Mouse (Mus musculus) limb, embryonic 12.5 days (tissue): ENCODE measurements around the gene Lgals1. TPM values are rescaled to one million over a fixed set of nuclear protein-coding genes. Genes with fewer than 3 reads are reported as not detected.
A peak's percentile ranks its signal among the peaks of the same experiment; 100 is the strongest.

ENCODE experiments used
- ATAC-seq: fragments of 200-750 bp; cut with Nextera tagmentation; 2 replicates; pipeline ENCODE4 v1.8.0; 2017; ENCODE audit warnings: low read depth, moderate TSS enrichment; ENCODE audit not compliant: insufficient number of reproducible peaks, insufficient read depth, low FRiP score, low TSS enrichment
- H3K27ac ChIP-seq: fragments of 300-500 bp; sonication (generic); 2 replicates; pipeline ENCODE4 v1.5.1; 2016; ENCODE audit warnings: mild to moderate bottlenecking, moderate library complexity
- H3K27me3 ChIP-seq: fragments of 300-500 bp; sonication (generic); 2 replicates; pipeline ENCODE4 v1.6.1; 2016; ENCODE audit warnings: mild to moderate bottlenecking, moderate library complexity
- H3K36me3 ChIP-seq: fragments of 300-500 bp; sonication (generic); 2 replicates; pipeline ENCODE4 v1.6.1; 2016; ENCODE audit warnings: mild to moderate bottlenecking, moderate library complexity
- H3K4me1 ChIP-seq: fragments of 300-500 bp; sonication (generic); replicated peaks from 2 replicates; pipeline ENCODE4 v1.6.1; 2016
- H3K4me2 ChIP-seq: fragments of 300-500 bp; sonication (generic); 2 replicates; pipeline ENCODE4 v1.6.1; 2016; ENCODE audit warnings: mild to moderate bottlenecking, moderate library complexity
- H3K4me3 ChIP-seq: fragments of 300-500 bp; sonication (generic); replicated peaks from 2 replicates; pipeline ENCODE4 v1.5.1; 2016; ENCODE audit warnings: mild to moderate bottlenecking
- H3K9ac ChIP-seq: fragments of 300-500 bp; sonication (generic); replicated peaks from 2 replicates; pipeline ENCODE4 v1.6.1; 2016; ENCODE audit warnings: mild to moderate bottlenecking, moderate library complexity
- H3K9me3 ChIP-seq: fragments of 300-500 bp; sonication (generic); 2 replicates; pipeline ENCODE4 v1.6.1; 2016; ENCODE audit warnings: mild to moderate bottlenecking, moderate library complexity
- WGBS: fragments of 180-500 bp; shearing (Covaris S2); methylation state at CpG from one replicate; pipeline ENCODE4 v1.1.7; 2016; 5-methylcytosine and 5-hydroxymethylcytosine counted together
- microRNA-seq: library from miRNA; unstranded; fragments of <30 nt; microRNA quantifications from one replicate; pipeline ENCODE4, GENCODE M21; 2017
- polyA plus RNA-seq: library from polyadenylated mRNA; unstranded; fragments of >200 nt; fragmentation: Nextera tagmentation; extraction: Ambion mirVana; gene quantifications from 2 replicates; pipeline ENCODE4 v1.2.1, GENCODE M21; 2016

The Lgals1 gene
- polyA plus RNA-seq, 1 experiment from 2014 or later = 922 TPM

DNA sequence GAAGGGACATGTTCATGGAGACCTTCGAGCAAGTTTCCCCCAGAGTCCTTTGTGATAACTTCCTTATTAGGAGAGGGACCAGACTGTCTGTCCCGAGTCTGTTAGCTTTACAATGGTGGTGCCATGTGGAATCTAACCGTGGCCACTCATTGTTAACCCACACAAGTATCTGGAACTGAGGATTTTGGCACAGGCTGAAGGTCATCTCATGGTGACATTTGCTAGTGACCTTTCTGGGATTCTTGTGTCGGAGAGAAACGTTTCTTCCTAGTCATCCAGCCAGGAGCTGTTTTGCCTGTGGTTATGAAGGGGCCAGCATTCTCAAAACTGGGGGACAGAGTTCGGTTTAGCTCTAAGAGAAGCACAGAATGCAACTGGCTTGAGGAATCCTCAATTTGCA lies 45.1 kb downstream of the Lgals1 start:
- Histone ChIP-seq H3K27ac (no peak overlapping the region), H3K9ac (no peak overlapping the region), H3K36me3 (peaks cover 29% of the 10 kb centered on the region), H3K27me3 (no peaks in the 10 kb centered on the region), H3K4me1 (no peaks in the 10 kb centered on the region), H3K9me3 (no peaks in the 10 kb centered on the region), H3K4me3 (no peak overlapping the region), H3K4me2 (no peak overlapping the region)
- WGBS = 81% methylated on average over 6 of the region's 6 CpGs
- ATAC-seq = no peak

DNA sequence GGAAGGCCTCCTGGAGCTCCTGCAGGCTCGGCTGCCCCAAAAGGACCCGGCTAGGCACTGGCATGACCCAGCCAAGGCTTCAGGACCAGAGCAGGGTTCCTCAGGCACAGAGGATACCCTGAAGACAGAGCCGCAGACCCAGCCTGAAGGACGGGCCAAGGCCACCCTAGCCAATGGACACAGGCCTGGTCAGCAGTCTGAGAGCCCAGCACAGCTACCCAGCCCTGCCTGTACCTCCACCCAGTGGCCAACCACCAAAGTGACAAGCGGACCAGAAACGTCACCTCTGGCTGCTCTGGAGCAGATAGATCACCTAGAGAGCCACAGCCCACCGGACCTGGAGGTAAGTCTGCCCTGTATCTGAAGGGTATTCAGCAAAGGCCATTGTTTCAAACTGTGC lies 47.4 kb downstream of the Lgals1 start:
- Histone ChIP-seq H3K9ac (no peak overlapping the region), H3K9me3 (no peaks in the 10 kb centered on the region), H3K4me2 (no peak overlapping the region), H3K36me3 (peaks cover 10% of the 10 kb centered on the region; the same call in 1 of the 2 replicates), H3K27ac (no peak overlapping the region), H3K4me3 (no peak overlapping the region), H3K4me1 (peaks cover 16% of the 10 kb centered on the region), H3K27me3 (no peaks in the 10 kb centered on the region)
- WGBS = 80% methylated on average over 7 of the region's 7 CpGs
- no peak for ATAC-seq

DNA sequence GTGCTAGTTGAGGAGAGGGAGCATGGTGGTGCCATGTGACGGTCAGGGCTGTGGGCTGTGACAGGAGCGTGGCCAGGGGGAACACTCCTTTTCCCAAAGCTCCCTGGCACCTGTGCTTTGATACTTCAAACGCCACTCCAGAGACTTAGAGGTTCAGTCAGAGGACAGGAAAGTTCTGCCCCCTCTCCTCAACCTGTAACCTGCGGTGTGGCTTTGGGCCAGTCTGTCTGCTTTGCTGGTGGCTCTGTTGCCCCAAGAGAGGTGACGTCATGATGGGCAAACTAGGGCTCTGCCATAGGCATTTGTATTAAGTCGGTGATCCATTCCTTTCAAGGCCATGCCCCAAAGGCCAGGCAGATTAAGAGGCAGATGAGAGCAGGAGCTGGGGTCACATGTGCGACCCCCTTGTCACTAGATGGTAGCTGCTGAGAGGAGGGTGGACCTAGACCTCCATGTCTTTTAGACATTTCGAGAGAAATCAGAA lies 51.2 kb downstream of the Lgals1 start:
- Histone ChIP-seq H3K36me3 (peaks cover 5% of the 10 kb centered on the region; the same call in 1 of the 2 replicates), H3K9ac (no peak overlapping the region), H3K9me3 (no peaks in the 10 kb centered on the region), H3K4me3 (no peak overlapping the region), H3K27me3 (no peaks in the 10 kb centered on the region), H3K27ac (no peak overlapping the region), H3K4me1 (peaks cover 37% of the 10 kb centered on the region), H3K4me2 (no peak overlapping the region)
- WGBS = 90% methylated on average over 8 of the region's 8 CpGs
- no peak for ATAC-seq

DNA sequence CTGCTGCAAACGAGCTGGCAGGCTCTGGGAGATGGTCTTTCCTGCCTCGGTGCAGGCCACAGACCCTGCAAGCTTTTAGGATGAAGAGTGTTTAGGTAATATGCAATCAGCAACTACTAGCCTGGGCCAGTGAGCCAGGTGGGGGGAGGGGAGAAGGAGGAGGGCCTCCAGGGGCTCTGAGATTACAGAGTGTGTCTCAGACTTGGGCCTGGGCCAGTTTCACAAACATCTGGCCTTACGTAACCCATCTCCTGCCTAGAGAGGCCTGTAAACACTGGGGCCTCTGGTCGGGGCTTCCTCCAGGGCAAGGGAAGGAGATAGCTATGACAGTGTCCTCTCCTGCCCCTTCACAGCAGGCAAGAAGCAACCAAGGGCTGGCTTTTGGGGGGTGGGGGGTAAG lies 52.4 kb downstream of the Lgals1 start:
- no peak overlapping the region; the same call in 1 of the 2 replicates for H3K9ac ChIP-seq
- H3K27ac ChIP-seq = peak overlapping the region; percentile 79
- H3K36me3 ChIP-seq = peaks cover 4% of the 10 kb centered on the region; the same call in 1 of the 2 replicates
- H3K9me3 ChIP-seq = no peaks in the 10 kb centered on the region
- no peaks in the 10 kb centered on the region for H3K27me3 ChIP-seq
- ATAC-seq = peak; percentile 29; the same call in 1 of the 2 replicates
- 8% methylated on average over 4 of the region's 4 CpGs for WGBS
- no peak overlapping the region for H3K4me3 ChIP-seq
- H3K4me1 ChIP-seq = peaks cover 44% of the 10 kb centered on the region
- H3K4me2 ChIP-seq = peak overlapping the region; percentile 18

Small RNAs within 50 kb of the gene (microRNA-seq; reads per million reads assigned to microRNA genes)
- gene Mir6955 = not detected

Other genes starting within 250 kb of the Lgals1 start
- 0.03 and 0.27 TPM in 2 replicates for gene Elfn2, start 208.0 kb upstream of the Lgals1 start, polyA plus RNA-seq
- 12.1 and 12.4 TPM in 2 replicates for gene Mfng, start 153.2 kb upstream of the Lgals1 start, polyA plus RNA-seq
- gene Card10, start 123.7 kb upstream of the Lgals1 start, polyA plus RNA-seq = 3.3 and 4.2 TPM in 2 replicates
- gene Cdc42ep1, start 84.1 kb upstream of the Lgals1 start, polyA plus RNA-seq = 14.3 and 15.8 TPM in 2 replicates
- gene Lgals2, start 71.2 kb upstream of the Lgals1 start, polyA plus RNA-seq = not detected in 2 replicates
- 45.9 and 47.4 TPM in 2 replicates for gene Gga1, start 49.5 kb upstream of the Lgals1 start, polyA plus RNA-seq
- 0.16 and 0.41 TPM in 2 replicates for gene Gm49510, start 27.1 kb upstream of the Lgals1 start, polyA plus RNA-seq
- 37.0 and 40.3 TPM in 2 replicates for gene Sh3bp1, start 27.0 kb upstream of the Lgals1 start, polyA plus RNA-seq
- gene Pdxp, start 12.8 kb upstream of the Lgals1 start, polyA plus RNA-seq = 36.5 and 36.8 TPM in 2 replicates
- gene Nol12, start 8.2 kb downstream of the Lgals1 start, polyA plus RNA-seq = 61.1 and 61.6 TPM in 2 replicates
- gene Triobp, start 21.0 kb downstream of the Lgals1 start, polyA plus RNA-seq = 37.9 and 42.2 TPM in 2 replicates
- 677 and 728 TPM in 2 replicates for gene H1f0, start 101.7 kb downstream of the Lgals1 start, polyA plus RNA-seq
- 0.18 TPM in 1 of 2 replicates, not detected in the other for gene Galr3, start 115.2 kb downstream of the Lgals1 start, polyA plus RNA-seq
- gene Ankrd54, start 136.2 kb downstream of the Lgals1 start, polyA plus RNA-seq = 63.7 and 67.1 TPM in 2 replicates
- 232 and 241 TPM in 2 replicates for gene Eif3l, start 148.5 kb downstream of the Lgals1 start, polyA plus RNA-seq
- gene Micall1, start 182.2 kb downstream of the Lgals1 start, polyA plus RNA-seq = 12.2 and 13.0 TPM in 2 replicates
- 353 and 382 TPM in 2 replicates for gene Polr2f, start 214.3 kb downstream of the Lgals1 start, polyA plus RNA-seq
- gene 1700088E04Rik, start 214.5 kb downstream of the Lgals1 start, polyA plus RNA-seq = 4.1 and 8.4 TPM in 2 replicates
- gene Sox10, start 238.5 kb downstream of the Lgals1 start, polyA plus RNA-seq = 4.1 and 4.4 TPM in 2 replicates